Mouse (Mus musculus): ENCODE data around the gene Map3k9. TPM values are rescaled to one million over a fixed set of nuclear protein-coding genes. Genes with fewer than 3 reads are reported as not detected.

Map3k9 gene
- polyA plus RNA-seq, 1 experiment: 0.20 TPM

DNA sequence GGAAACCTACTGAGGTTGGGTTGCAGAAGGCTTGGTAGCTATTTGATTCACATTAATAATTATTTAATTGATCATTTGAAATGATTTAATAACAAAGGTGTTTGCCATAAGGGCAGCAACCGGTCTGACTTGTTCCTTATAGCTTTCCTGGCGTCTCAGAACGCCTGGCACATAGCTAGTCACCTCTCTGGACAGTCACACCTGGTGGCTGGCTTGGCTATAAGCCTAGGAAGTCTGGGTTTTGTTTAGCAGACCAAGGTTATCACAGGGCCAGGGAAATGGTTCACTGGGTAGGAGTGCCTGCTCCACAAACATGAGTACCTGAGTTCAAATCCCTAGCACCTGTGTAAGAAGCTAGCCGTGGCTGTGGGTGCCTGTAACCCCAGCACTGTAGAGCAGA, 2.3 kb upstream of the Map3k9 start:
- H3K4me2 ChIP-seq (ENCODE audit: low read depth): no peak overlapping the region
- no peaks in the 10 kb centered on the region for H3K79me2 ChIP-seq (ENCODE audit: control insufficient read depth, insufficient read depth)
- TF ChIP-seq CEBPB (IDR thresholded peaks at IDR 0.05; ENCODE audit: insufficient read depth, poor library complexity, severe bottlenecking) (no peak), SRF (IDR thresholded peaks at IDR 0.05; ENCODE audit: control insufficient read depth, insufficient read length, low read depth) (no peak), MYOG (IDR thresholded peaks at IDR 0.05; ENCODE audit: control insufficient read depth in 1 of 3, insufficient read depth in 1 of 3, insufficient read length in 2 of 3, low read depth in 2 of 3) (no peak), MAX (IDR thresholded peaks at IDR 0.05; ENCODE audit: low read depth) (no peak), POLR2AphosphoS2 (IDR thresholded peaks at IDR 0.05; ENCODE audit: insufficient read length, low read depth) (no peak), MYOD1 (IDR thresholded peaks at IDR 0.05; ENCODE audit: control insufficient read depth in 1 of 3, insufficient read length in 2 of 3, low read depth in 2 of 3) (no peak), E2F4 (IDR thresholded peaks at IDR 0.05; ENCODE audit: insufficient read depth) (no peak), REST (IDR thresholded peaks at IDR 0.05; ENCODE audit: insufficient read depth, insufficient read length) (no peak), TCF3 (IDR thresholded peaks at IDR 0.05; ENCODE audit: insufficient read length, low read depth) (no peak), USF1 (IDR thresholded peaks at IDR 0.05; ENCODE audit: low read depth) (no peak), TCF12 (IDR thresholded peaks at IDR 0.05; ENCODE audit: insufficient read depth, poor library complexity, severe bottlenecking) (no peak), POLR2A (IDR thresholded peaks at IDR 0.05; ENCODE audit: insufficient read length, low read depth) (no peak)
- peaks cover 47% of the 10 kb centered on the region for H3K27me3 ChIP-seq (ENCODE audit: control insufficient read depth, insufficient read depth, insufficient read length)
- no peak overlapping the region for H3K4me3 ChIP-seq
- no peak overlapping the region for H3ac ChIP-seq (ENCODE audit: control insufficient read depth, insufficient read length)
- H3K36me3 ChIP-seq (ENCODE audit: control insufficient read depth, insufficient read depth): no peaks in the 10 kb centered on the region

DNA sequence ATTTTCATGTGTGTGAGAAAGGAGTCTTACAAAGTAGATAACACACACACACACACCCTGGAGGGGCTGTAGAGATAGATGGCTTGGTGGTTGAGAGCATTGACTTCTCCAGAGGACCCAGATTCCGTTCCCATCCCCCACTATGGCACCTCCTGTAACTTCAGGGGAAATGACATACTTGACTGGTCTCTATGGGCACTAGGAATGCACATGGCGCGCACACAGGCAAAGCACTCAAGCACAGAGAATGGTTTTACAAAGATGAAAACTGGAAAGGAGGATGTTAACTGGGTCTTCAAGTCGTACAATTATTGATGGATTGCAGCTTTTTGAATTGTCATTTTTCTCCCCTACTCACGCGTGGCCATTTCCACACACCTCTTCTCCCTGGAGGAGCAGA, 1.6 kb upstream of the Map3k9 start:
- H3K4me3 ChIP-seq: no peak overlapping the region
- H3ac ChIP-seq (ENCODE audit: control insufficient read depth, insufficient read length): no peak overlapping the region
- no peak overlapping the region for H3K4me2 ChIP-seq (ENCODE audit: low read depth)
- H3K79me2 ChIP-seq (ENCODE audit: control insufficient read depth, insufficient read depth): no peaks in the 10 kb centered on the region
- H3K36me3 ChIP-seq (ENCODE audit: control insufficient read depth, insufficient read depth): no peaks in the 10 kb centered on the region
- TF ChIP-seq MYOG (IDR thresholded peaks at IDR 0.05; ENCODE audit: control insufficient read depth in 1 of 3, insufficient read depth in 1 of 3, insufficient read length in 2 of 3, low read depth in 2 of 3): no peak
- no peak for TF ChIP-seq TCF12 (IDR thresholded peaks at IDR 0.05; ENCODE audit: insufficient read depth, poor library complexity, severe bottlenecking)
- TF ChIP-seq REST (IDR thresholded peaks at IDR 0.05; ENCODE audit: insufficient read depth, insufficient read length): no peak
- H3K27me3 ChIP-seq (ENCODE audit: control insufficient read depth, insufficient read depth, insufficient read length): peaks cover 53% of the 10 kb centered on the region

DNA sequence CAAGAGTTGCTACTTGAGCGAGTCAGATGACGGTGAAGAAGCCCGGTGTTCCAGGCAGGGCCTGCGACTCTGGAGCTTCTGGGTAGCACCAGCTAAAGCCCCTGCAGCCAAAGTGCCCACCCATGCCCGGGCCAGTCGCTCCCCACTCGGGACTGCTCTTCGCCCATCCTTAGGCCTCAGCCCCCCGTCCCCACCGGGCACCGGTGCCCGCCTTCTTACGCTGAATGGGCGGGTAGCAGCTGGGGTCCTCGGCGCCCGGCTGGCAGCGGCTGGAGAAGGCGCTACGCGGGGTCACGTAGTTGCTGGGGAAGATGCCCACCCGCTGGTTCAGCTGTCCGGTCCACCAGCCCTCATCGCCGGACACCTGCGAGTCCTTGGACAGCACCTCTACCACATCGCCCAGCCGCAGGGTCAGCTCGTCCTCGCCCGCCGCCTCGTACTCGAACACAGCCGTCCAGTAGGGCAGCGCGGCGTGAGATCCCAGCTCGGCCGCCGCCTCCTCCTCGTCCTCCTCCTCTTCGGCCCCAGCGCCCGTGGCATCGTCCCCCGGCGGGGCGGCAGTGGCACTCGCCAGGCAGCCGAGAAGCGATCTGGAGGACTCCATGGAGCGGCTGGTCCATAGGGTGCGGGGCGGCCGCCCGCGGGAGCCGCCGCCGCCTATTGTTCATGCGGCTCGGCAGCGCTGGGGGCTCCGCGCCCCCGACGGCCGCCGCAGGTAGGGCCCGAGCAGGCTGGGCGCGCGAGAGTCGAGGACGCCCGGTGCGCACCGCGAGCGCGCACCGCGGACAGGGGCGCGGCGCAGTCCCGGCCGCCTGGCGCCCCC, 493 bp downstream of the Map3k9 start:
- H3K4me3 ChIP-seq: no peak overlapping the region
- TF ChIP-seq MAX (IDR thresholded peaks at IDR 0.05; ENCODE audit: low read depth) (no peak), SRF (IDR thresholded peaks at IDR 0.05; ENCODE audit: control insufficient read depth, insufficient read length, low read depth) (no peak), TCF3 (IDR thresholded peaks at IDR 0.05; ENCODE audit: insufficient read length, low read depth) (no peak), CEBPB (IDR thresholded peaks at IDR 0.05; ENCODE audit: insufficient read depth, poor library complexity, severe bottlenecking) (no peak), REST (IDR thresholded peaks at IDR 0.05; ENCODE audit: insufficient read depth, insufficient read length) (no peak), USF1 (IDR thresholded peaks at IDR 0.05; ENCODE audit: low read depth) (no peak), POLR2A (IDR thresholded peaks at IDR 0.05; ENCODE audit: insufficient read length, low read depth) (no peak), POLR2AphosphoS2 (IDR thresholded peaks at IDR 0.05; ENCODE audit: insufficient read length, low read depth) (no peak), MYOG (IDR thresholded peaks at IDR 0.05; ENCODE audit: control insufficient read depth in 1 of 3, insufficient read depth in 1 of 3, insufficient read length in 2 of 3, low read depth in 2 of 3) (no peak)
- H3K4me2 ChIP-seq (ENCODE audit: low read depth): peak overlapping the region; percentile 79
- no peaks in the 10 kb centered on the region for H3K79me2 ChIP-seq (ENCODE audit: control insufficient read depth, insufficient read depth)
- H3K36me3 ChIP-seq (ENCODE audit: control insufficient read depth, insufficient read depth): no peaks in the 10 kb centered on the region
- H3K27me3 ChIP-seq (ENCODE audit: control insufficient read depth, insufficient read depth, insufficient read length): peaks cover 49% of the 10 kb centered on the region
- H3ac ChIP-seq (ENCODE audit: control insufficient read depth, insufficient read length): no peak overlapping the region

DNA sequence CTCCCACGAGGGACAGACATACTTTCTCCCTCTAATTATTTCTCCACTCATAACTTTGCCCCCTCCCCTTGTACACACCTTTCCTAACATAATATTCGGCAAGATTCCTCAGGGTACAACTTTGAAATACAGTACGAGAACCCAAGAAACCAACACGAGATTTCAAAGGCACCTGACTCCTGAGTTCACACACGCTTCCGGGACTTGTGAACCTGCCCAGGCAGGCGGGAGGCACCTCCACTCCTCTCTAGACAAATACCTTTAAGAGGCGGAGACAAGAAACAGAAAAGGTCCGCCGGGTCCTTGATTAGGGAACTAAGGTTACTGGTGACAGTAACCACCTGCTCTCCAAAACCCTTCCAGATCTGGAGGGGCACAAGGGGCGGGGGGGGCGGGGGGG, 1.1 kb downstream of the Map3k9 start:
- H3K4me3 ChIP-seq: no peak overlapping the region

DNA sequence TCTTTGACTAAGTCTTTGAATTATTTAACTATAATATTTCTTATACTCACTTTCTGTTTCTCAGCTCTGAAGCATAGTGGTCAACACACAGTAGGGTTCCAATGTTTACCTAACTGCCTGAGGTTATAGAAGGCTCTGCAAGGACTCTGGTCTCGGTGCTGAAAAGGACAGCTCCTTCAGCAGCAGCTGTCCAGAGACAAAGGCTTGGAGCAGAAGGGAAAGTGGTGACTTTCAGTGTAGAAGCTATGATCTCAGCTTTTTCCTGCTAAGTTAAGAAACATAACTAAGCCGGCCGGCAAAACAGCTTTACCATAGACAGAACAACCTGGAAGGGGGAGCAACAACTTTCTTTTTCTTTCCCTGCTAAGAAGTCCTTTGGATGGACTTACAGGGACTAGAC, 4.8 kb downstream of the Map3k9 start:
- Histone ChIP-seq H3ac (ENCODE audit: control insufficient read depth, insufficient read length) (no peak overlapping the region), H3K27me3 (ENCODE audit: control insufficient read depth, insufficient read depth, insufficient read length) (peaks cover 21% of the 10 kb centered on the region)
- TF ChIP-seq CEBPB (IDR thresholded peaks at IDR 0.05; ENCODE audit: insufficient read depth, poor library complexity, severe bottlenecking) (no peak), MYOG (IDR thresholded peaks at IDR 0.05; ENCODE audit: control insufficient read depth in 1 of 3, insufficient read depth in 1 of 3, insufficient read length in 2 of 3, low read depth in 2 of 3) (peak in 1 of 3 experiments; percentile 45), USF1 (IDR thresholded peaks at IDR 0.05; ENCODE audit: low read depth) (no peak), TCF3 (IDR thresholded peaks at IDR 0.05; ENCODE audit: insufficient read length, low read depth) (no peak), POLR2AphosphoS2 (IDR thresholded peaks at IDR 0.05; ENCODE audit: insufficient read length, low read depth) (no peak), E2F4 (IDR thresholded peaks at IDR 0.05; ENCODE audit: insufficient read depth) (no peak), MYOD1 (IDR thresholded peaks at IDR 0.05; ENCODE audit: control insufficient read depth in 1 of 3, insufficient read length in 2 of 3, low read depth in 2 of 3) (peak in 2 of 3 experiments; percentile 24 to 32), POLR2A (IDR thresholded peaks at IDR 0.05; ENCODE audit: insufficient read length, low read depth) (no peak), SRF (IDR thresholded peaks at IDR 0.05; ENCODE audit: control insufficient read depth, insufficient read length, low read depth) (no peak), TCF12 (IDR thresholded peaks at IDR 0.05; ENCODE audit: insufficient read depth, poor library complexity, severe bottlenecking) (no peak), MAX (IDR thresholded peaks at IDR 0.05; ENCODE audit: low read depth) (peak; percentile 48), REST (IDR thresholded peaks at IDR 0.05; ENCODE audit: insufficient read depth, insufficient read length) (peak; percentile 83)

More for the DNA sequence above, 1.1 kb downstream of the Map3k9 start:
- Histone ChIP-seq H3K36me3 (ENCODE audit: control insufficient read depth, insufficient read depth) (no peaks in the 10 kb centered on the region), H3K27me3 (ENCODE audit: control insufficient read depth, insufficient read depth, insufficient read length) (peaks cover 43% of the 10 kb centered on the region), H3K4me2 (ENCODE audit: low read depth) (no peak overlapping the region), H3K79me2 (ENCODE audit: control insufficient read depth, insufficient read depth) (no peaks in the 10 kb centered on the region), H3ac (ENCODE audit: control insufficient read depth, insufficient read length) (no peak overlapping the region)
- no peak for TF ChIP-seq REST (IDR thresholded peaks at IDR 0.05; ENCODE audit: insufficient read depth, insufficient read length)
- no peak for TF ChIP-seq MYOG (IDR thresholded peaks at IDR 0.05; ENCODE audit: control insufficient read depth in 1 of 3, insufficient read depth in 1 of 3, insufficient read length in 2 of 3, low read depth in 2 of 3)

More for the DNA sequence above, 4.8 kb downstream of the Map3k9 start:
- no peaks in the 10 kb centered on the region for H3K36me3 ChIP-seq (ENCODE audit: control insufficient read depth, insufficient read depth)
- H3K4me3 ChIP-seq: no peak overlapping the region
- no peak overlapping the region for H3K4me2 ChIP-seq (ENCODE audit: low read depth)
- H3K79me2 ChIP-seq (ENCODE audit: control insufficient read depth, insufficient read depth): no peaks in the 10 kb centered on the region
